Mouse (Mus musculus) left cerebral cortex, postnatal 14 days (tissue): Measurements from ENCODE around the gene Smc3. TPM values are rescaled to one million over a fixed set of nuclear protein-coding genes. Genes with fewer than 3 reads are reported as not detected.
"Not testable (repeated sequence)": the region's sequence is repeated elsewhere in the genome, so short reads cannot be mapped to it uniquely, and the experiment has no call there.

Experiments used
- DNase-seq, 2 experiments: peaks; one replicate each; pipeline ENCODE4 v3.0.0; 2021 to 2022; ENCODE audit warnings: low spot score in 2 of 2, mixed read lengths in 1 of 2
- intact Hi-C: fragments of 180-260 bp; cut with DNase I; formaldehyde crosslinking; loops from one replicate; pipeline ENCODE4 v1.15.1; 2025
- total RNA-seq, 2 experiments: library from RNA; stranded (reverse); gene quantifications; 2 replicates each; pipeline ENCODE4 v1.2.3; 2021

Gene Smc3
- total RNA-seq, 2 experiments from 2014 or later, result 31.6 to 33.7 TPM

- no peak for DNase-seq
- intact Hi-C loops, result no loop called here
These were observed 25.7 kb upstream of the Smc3 start for GRCm38 (mm10) chr19:53574546-53574945.

- DNase-seq, result no peak
- intact Hi-C loops, result no loop called here
These were observed 24.7 kb upstream of the Smc3 start for GRCm38 (mm10) chr19:53575296-53576010.

- no peak for DNase-seq
- intact Hi-C loops, result no loop called here
These were observed 24.1 kb upstream of the Smc3 start for GRCm38 (mm10) chr19:53576061-53576460.

- intact Hi-C loops, result no loop called here
These were observed 23.0 kb upstream of the Smc3 start for GRCm38 (mm10) chr19:53577025-53577800.

GRCm38 (mm10) chr19:53578597-53579252 lies 21.5 kb upstream of the Smc3 start:
- intact Hi-C loops, result loop anchor here (1.0 kb wide), 1 partner anchor 184 kb away; no protein-coding TSS in a partner anchor

More at GRCm38 (mm10) chr19:53577025-53577800, 23.0 kb upstream of the Smc3 start:
- DNase-seq, result no peak

DNA sequence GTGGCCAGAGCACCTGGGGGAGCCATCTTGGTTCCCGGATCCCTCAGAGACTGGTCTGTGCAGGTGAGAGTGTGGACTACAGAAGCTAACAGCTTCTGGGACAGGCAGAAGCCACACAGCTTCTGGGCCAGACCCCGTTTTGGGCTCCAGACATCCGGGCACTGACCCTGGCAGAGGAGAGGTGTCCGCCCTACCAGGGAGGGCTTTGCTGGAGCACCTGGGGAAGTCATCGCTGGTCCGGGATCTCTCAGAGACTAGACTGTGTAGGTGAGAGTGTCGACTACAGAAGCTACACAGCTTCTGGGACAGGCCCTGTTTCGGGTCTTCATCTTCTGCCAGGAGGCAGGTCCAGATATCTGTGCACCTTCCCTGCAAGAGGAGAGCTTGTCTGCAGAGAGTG lies 19.9 kb upstream of the Smc3 start:
- intact Hi-C loops, result not testable (repeated sequence)

More at GRCm38 (mm10) chr19:53578597-53579252, 21.5 kb upstream of the Smc3 start:
- DNase-seq, result peak; percentile 63 to 76

DNA sequence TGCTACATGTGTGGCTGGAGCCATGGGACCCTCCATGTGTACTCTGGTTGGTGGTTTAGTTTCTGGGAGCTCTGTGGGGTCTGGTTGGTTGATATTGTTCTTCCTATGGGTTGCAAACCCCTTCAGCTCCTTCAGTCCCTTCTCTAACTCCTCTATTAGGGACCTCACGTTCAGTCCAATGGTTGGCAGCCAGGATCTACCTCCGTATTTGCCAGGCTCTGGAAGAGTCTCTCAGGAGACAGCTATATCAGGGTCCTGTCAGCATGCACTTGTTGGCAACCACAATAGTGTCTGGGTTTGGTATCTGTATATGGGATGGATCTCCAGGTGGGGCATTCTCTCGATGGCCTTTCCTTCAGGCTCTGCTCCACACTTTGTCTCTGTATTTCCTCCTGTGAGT lies 12.5 kb upstream of the Smc3 start:
- intact Hi-C loops, DNase-seq: not testable (repeated sequence)

More for the DNA sequence above, 19.9 kb upstream of the Smc3 start:
- DNase-seq, result not testable (repeated sequence)

GRCm38 (mm10) chr19:53588968-53589367 lies 11.2 kb upstream of the Smc3 start, which contains the start of gene Nutf2-ps1:
Gene Nutf2-ps1, minus strand, starts transcription at chr19:53589068.
- DNase-seq, intact Hi-C loops: not testable (repeated sequence)

DNA sequence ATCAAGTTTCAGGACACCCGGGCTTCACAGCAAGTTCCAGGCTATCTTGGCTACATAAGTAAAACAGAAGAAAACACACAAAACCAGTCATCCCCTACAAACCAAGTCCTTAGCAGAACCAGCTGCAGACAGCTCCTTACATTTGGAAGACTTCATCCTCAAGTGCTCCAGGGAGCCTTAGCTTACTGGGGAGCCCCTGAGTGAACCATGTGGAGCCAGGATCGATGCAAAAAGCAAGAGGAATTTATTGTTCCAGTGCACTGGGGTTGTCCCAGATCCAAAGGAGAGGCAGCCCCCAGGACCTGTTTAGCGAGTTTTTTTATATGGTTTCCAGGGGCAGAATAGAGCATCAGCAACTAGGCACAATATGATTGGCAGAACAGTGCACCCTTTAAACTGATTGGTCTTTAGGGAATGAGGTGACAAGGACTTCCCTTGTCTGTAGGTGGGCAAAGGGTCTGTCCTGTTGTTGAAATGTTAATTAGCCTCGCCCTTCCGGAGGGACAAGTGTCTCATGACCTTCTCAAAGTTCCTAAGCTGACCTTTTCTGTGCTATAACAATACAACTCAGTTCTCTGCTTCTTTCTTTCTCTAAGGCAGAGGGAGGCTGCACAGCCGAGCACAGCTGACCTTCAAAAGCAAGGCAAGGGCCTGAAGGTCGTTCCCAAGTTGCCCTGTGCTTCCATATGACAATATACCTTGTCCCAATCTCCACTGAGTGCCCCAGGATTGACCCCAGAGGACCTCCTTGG lies 3.3 kb upstream of the Smc3 start:
- intact Hi-C loops, result no loop called here
- DNase-seq, result no peak

- intact Hi-C loops, result loop anchor here (5.0 kb wide), 1 partner anchor 37 kb away; no protein-coding TSS in a partner anchor
- DNase-seq, result peak; percentile 53 to 59
These were observed 558 bp downstream of the Smc3 start for GRCm38 (mm10) chr19:53600549-53601362.

- intact Hi-C loops, result loop anchor here (5.0 kb wide), 1 partner anchor 36 kb away; no protein-coding TSS in a partner anchor
- no peak for DNase-seq
These were observed 1.1 kb downstream of the Smc3 start for GRCm38 (mm10) chr19:53601363-53601655.

DNA sequence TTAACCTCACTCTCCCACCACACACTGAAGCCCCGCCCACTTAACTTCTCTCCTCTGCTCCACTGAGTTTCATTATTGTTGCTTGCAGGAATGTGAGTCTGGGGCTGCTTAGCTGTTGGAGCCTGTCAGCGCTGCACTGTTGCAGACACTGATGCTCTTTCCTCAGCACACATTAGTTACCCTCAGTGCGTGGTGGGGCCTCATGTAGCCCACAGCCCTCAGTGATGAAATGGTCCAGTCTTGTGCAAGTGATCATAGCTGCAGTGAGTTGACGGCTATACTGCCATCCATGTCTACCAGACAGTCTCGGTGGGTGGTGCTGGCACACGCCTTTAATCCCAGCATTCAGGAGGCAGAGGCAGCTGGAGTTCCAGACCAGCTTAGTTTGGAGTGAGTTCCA lies 8.7 kb downstream of the Smc3 start:
- DNase-seq, result no peak

DNA sequence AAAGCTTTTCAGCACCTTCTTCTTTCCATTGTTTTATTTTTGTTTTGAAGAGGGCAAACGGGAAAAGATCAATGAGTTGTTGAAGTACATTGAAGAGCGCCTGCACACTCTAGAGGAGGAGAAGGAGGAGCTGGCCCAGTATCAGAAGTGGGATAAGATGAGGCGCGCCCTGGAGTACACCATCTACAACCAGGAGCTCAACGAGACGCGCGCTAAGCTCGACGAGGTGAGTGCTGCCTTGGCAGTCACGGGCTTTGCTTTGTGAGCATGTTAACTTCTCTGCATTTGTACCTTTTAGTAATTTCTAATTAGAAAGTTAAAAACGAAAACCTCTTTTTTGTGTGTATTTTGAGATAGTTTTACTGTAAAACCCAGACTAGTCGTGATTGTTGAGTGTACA lies 21.5 kb downstream of the Smc3 start:
- no peak for DNase-seq
- intact Hi-C loops, result no loop called here

More for the DNA sequence above, 8.7 kb downstream of the Smc3 start:
- intact Hi-C loops, result no loop called here

DNA sequence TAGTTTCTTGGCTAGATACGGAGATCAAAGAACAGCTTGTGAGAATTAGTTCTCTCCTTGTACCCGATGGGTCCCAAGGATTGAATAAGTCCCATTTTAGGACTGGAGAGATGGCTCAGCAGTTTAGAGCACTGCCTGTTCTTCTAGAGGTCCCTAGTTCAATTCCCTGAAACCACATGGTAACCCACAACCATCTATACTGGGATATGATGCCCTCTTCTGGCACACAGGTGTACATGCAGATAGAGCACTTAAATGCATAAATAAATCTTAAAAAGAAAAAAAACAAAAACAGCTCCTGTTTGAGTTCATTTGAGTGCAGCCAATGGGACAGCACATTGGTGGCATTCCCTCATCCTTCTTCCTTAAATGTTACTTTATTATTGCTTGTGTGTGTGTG lies 37.8 kb downstream of the Smc3 start:
- intact Hi-C loops, result loop anchor here (5.0 kb wide), 1 partner anchor 36 kb away; the partner anchor contains the start of gene Smc3
- DNase-seq, result no peak

- no peak for DNase-seq
- intact Hi-C loops, result loop anchor here (5.0 kb wide), 1 partner anchor 36 kb away; the partner anchor contains the start of gene Smc3
These were observed 38.5 kb downstream of the Smc3 start for GRCm38 (mm10) chr19:53638727-53639126.

DNA sequence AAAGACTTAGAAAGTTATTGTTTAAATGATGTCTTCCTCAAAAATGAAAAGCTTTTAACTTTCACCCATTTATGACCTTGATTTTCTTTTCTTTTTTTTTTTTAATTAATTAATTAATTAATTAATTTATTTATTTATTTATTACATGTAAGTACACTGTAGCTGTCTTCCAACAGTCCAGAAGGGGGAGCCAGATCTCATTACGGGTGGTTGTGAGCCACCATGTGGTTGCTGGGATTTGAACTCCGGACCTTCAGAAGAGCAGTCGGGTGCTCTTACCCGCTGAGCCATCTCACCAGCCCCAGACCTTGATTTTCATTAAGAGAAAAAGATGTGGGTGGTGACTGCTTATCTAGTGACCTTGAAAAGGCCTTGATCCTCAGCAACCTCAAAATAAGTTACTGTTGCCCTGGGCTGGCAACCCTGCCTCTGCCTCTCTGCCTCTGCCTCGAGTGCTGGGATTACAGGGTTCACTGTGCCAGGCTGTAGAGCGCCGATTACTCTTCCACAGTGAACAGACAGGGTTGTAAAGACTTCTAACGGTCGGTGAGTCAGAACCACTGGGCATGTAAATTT lies 43.9 kb downstream of the Smc3 start:
- intact Hi-C loops, result no loop called here
- no peak for DNase-seq

- intact Hi-C loops, result loop anchor here (5.0 kb wide), 1 partner anchor 280 kb away; no protein-coding TSS in a partner anchor
- no peak for DNase-seq
These were observed 47.1 kb downstream of the Smc3 start for GRCm38 (mm10) chr19:53647301-53647700.

- intact Hi-C loops, result loop anchor here (2.0 to 5.0 kb wide), 3 partner anchors 57 to 279 kb away; no protein-coding TSS in a partner anchor
- DNase-seq, result no peak
These were observed 47.9 kb downstream of the Smc3 start for GRCm38 (mm10) chr19:53648056-53648455.
